Mouse (Mus musculus): ENCODE measurements around the gene Calhm1. TPM values are rescaled to one million over a fixed set of nuclear protein-coding genes. Genes with fewer than 3 reads are reported as not detected.
"Not testable (repeated sequence)": the region's sequence is repeated elsewhere in the genome, so short reads cannot be mapped to it uniquely, and the experiment has no call there.

Gene Calhm1
- total RNA-seq, 2 experiments from 2014 or later: not detected

DNA sequence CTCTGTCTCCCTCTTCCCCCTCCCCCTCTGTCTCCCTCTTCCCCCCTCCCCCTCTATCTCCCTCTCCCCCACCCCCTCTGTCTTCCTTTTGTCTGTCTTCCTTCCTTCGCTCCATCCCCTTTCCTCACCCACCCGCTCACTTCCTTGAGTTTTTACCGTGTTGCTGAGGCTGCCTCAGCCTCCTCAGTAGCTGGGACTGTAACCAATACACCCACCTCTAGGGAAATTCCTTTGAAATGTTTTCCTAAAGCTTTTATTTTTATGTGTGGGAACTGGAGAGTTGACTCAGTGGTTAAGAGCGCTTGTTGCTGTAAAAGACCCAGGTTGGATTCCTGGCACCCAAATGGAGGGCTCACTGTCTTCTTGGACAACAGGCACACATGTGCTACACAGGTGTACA lies 17.6 kb upstream of the Calhm1 start:
- DNase-seq: no peak
- intact Hi-C loops (cut with DNase I): no loop called here

DNA sequence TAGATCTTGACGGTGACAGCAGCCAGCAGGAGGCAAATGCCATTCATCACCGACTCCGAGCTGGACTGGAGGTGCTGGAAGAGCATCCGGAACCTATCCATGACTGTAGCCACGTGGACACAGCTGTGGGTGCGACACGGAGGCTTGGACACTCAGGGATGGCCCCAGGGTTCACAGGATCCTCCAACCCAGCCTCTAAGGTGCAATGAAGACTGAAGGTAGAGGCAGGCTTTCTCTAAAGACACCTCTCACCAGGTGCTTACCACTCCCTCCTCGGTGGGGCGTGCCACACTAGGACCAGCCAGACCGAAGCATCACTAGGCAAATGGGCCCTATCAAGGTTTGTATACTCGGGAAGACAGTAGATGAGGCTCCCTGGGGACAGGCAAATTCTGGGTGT lies 13.6 kb upstream of the Calhm1 start, which contains the start of gene Calhm3:
Gene Calhm3 (minus strand): TSS at position 101 of the 400 bp plus-strand sequence.
- DNase-seq: no peak
- intact Hi-C loops (cut with DNase I): no loop called here

DNA sequence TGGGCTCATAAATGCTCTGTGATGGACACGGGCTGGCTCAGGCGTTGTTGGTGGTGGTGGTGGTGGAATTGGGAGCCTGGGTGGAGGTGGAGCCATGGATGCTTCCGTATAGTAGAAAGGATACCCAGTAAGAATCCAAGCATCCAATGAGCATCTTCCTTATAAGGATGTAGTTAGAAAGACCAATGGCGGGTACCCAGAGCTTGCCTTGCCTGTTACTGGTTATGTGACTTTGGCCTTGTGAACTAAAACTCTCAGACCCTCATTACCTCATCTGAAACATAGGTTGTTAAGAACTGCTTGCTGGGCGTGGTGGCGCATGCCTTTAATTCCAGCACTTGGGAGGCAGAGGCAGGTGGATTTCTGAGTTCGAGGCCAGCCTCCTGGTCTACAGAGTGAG lies 9.7 kb upstream of the Calhm1 start:
- no peak for DNase-seq
- intact Hi-C loops (cut with DNase I): no loop called here

DNA sequence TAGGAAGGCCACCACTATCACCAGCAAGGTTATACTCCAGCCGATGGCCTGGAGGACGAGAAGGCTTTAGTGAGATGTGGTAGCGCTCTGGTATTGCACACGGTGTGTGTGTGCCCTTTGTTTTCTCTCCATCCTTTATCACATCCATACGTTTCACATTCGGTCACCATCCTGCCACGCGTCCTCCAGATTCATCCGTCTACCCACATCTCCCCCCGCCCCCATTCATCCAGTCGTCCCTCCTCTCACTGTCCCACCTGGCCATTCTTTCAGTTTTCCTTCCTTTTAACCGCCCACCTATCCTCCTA lies 8.0 kb upstream of the Calhm1 start:
- intact Hi-C loops (cut with DNase I): no loop called here
- no peak for DNase-seq

DNA sequence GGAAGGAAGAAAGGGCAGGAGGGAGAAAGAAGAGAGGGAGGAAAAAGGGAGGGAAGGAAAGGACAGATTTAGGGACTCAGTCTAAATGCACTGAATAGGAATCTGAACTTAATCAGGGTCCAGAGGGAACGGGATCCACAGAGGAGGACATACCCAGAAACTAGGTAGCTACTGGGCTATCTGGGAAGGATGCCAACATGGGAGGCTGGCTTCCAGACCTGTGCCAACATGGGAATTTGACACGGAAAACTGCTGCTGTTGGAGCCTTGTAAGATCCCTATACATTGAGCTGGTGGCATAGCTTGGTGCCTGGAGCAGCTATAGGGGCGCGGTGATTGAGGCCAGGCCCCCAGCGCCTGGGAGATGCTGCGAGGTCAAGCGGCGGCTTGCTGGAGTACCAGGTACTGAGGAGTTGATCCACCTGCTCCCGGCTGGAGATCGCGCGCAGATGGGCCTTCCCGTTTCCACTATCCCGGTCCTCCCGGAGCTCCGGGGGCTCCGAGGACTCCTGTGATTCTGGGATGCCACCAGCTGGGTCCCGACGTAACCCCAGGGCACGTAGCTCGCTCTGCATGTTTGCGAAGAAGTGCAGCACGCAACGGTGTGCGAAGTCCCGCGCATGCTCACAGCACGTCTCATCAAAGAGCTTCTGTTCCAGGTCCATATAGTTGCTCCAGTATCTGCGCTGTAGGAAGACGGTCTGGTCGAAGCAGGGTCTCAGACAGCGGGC lies 7.4 kb upstream of the Calhm1 start:
- intact Hi-C loops (cut with DNase I): no loop called here
- no peak for DNase-seq

DNA sequence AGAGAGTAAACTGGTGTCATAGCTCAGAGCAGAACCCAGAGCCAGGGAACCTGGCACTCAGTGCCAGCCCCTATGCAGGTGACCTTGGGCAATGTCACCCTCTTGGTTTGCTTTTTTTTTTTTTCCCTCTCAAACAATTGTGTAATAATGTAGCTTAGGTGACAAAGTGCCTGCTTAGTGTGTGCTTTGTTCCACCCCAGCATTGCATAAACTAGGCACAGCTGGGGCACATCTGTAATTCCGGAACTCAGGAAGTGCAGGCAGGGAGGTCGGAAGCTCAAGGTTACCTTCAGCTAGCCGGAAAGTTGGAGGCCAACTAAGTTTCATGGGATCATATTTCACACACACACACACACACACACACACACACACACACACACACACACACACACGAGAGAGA lies 5.8 kb upstream of the Calhm1 start:
- intact Hi-C loops (cut with DNase I): no loop called here

DNA sequence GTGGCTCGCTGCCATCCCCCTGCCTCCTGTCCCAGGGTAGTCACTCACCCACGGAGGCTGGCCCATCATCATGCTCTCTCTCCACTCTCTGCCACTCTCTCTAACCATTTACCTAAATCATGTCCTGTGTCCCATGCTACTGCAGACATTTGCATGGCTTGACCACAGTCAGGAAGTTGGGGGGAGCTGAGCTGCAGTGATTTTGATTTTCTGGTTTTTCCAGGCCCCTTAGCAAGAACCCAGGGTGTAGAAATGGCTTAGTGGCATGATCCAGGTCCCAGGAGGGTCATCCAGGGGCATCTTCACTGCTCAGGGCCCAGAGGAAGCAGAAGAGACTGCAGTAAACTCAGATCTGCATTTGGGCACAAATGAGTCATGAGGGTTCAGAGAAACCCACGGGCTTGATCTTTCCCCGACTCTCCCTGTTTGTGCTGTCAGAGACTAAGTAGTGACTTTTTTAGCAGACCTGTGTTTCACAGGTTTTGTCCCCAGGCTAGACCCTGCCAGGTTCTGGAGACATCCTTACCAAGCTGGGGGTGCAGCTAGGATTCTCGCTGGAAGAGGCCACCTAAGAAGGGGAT lies 4.3 kb upstream of the Calhm1 start:
- intact Hi-C loops (cut with DNase I): no loop called here
- no peak for DNase-seq

More for the DNA sequence above, 5.8 kb upstream of the Calhm1 start:
- DNase-seq: no peak

DNA sequence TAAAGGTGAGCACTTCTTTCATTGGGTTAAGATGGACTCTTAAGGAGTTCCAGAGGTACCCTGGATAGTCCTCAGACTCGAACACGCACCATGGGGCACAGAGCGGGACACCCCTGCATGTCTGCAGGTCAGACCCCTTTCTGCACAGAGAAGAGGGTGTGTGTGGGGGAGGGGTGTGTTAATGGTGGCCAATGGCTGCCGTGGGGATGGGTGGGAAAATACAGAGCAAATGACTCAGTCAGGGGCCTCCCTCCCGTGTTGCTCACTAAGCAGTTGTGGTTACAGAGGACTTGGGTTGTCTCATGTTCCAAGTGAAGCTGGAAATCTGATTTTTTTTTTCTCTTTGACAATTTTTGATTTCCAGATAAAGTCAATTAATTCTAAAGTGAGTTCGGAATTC lies 1.6 kb downstream of the Calhm1 start:
- intact Hi-C loops (cut with DNase I): no loop called here
- no peak for DNase-seq

DNA sequence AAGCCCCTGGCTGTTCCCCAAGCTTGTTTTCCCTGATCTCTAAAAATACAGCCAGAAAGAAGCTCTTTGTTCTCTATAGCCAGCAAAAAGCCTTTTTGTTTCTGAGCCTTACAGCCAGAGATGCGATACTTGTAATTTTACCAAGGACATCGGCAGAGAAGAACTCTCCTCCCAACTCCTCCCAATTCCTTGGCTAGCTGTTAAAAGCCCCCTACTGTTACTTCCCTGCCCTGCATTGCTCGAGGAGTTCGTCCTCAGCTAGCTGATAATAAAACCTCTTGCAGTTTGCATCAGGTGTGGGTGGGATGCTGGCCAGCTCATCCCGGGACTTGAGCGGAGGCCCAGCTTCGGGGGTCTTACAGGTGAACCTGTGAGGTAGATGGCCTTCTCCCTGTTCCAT lies 4.4 kb downstream of the Calhm1 start:
- intact Hi-C loops (cut with DNase I); DNase-seq: not testable (repeated sequence)

DNA sequence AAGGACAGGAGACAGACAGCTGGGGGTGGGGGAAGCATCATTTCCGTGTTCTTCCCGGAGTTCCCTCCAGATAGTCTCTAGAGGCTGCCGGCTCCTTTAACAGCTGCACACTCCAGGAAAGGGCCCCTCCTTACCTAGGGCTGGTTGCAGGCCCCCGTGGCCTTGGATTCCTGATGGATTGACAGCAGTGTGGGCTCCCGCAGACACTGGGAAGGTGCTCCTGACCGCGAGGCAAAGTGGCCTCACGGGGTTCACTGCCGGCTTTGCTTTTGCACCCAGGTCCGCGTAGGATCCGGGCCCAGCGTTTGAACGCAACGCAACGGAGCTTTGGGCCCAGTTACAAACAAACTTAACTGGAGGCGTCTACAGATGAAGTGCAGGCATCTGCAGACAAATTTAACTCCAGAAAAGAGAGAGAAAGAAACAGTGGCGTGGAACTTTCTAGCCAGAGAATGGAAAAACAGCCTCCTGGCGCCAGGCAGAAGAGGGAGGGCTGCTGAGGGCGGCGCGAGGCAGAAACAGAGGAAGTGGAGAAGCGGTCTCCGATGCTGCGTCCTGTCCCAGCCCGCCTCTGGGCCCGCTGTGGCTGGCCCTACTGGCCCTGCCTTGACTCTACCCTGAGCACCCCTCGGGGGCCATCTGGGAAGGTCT lies 6.2 kb downstream of the Calhm1 start, which contains the start of gene Calhm2:
Gene Calhm2 (minus strand): TSS at position 524 of the 651 bp plus-strand sequence.
- intact Hi-C loops (cut with DNase I): no loop called here
- DNase-seq: peak; percentile 70 to 78

DNA sequence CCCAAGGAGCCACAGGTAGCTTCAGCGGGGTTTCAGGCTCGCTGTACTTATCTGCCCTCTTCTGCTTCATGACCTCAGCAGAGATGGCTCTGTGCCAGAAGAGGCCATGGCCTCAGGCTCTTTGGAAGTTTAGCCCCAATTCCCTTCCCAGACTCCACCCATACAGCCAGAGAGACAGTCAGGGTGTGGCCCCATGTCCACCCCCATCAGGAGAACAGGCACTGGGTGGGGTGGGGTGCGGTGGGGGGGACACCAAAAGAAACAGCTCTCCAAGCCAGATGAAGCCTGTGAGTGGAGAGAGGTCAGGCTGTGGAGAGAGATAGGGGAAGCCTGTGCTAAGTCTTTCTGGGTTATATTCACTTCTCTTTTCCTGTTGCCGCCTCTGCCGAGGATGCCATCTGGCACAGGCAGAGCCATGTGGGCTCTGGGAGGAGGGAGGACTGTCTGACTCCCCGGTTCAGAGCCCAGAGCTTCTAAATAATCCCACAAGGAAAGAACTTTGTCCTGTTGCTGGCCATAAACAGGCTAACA lies 6.9 kb downstream of the Calhm1 start:
- DNase-seq: peak; percentile 56 to 72
- intact Hi-C loops (cut with DNase I): no loop called here

DNA sequence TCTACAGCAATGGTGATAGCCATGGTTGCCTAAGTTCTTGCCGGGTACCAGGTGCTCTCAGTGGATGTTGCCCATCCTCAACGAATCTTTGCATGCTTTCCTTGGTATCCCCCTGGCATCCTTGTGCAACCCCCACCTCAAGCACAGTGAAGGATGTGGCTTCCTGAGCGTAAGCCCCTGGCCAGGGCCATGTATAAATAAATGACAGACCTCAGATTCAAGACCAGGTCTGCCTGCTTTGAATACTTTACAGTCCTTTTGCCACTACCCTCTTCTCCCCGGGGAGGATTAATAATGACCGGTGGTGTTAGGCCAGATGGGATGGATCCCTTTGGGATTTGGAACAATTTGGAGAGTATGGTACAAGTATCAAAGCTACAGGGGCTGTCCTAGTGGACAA lies 7.9 kb downstream of the Calhm1 start:
- intact Hi-C loops (cut with DNase I): no loop called here
- DNase-seq: no peak

DNA sequence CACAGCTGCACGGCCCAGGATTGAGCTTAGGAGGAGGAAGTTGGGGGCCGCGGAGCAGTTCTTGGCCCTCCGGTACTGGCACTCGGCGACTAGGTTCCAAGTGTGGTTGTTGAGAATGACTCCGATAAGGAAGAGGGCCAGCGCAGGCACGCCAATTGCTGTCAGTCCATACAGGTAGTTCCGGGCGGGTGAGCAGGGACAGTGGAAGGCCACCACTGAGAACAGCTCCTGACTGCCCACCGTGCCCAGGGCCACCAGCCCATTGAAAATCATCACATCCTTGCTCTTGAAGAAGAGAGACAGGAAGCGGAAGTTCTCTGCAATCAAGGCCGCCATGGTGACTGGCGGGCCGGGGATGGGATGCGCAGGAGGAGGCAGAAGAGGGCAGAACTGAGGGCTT lies 8.5 kb downstream of the Calhm1 start:
- intact Hi-C loops (cut with DNase I): no loop called here
- no peak for DNase-seq

DNA sequence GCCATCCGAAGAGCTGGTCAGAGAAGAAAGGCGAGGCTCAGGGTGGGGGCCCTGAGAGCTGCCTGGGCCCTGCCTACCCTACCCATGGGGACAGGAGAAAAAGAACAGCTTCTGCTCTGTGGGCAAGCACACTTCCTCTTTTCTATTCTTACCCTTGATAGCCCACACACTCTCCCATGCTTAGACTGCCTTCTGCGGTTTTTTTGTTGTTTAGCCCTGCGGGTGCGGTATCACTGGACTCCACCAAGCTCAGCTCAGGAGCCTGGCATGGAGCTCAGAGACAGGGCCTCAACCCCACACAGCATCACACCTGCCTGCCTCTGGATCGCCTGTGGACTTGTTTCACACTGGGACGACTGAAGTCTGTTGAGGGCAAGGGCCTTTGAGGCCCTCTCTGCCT lies 10.9 kb downstream of the Calhm1 start:
- DNase-seq: no peak
- intact Hi-C loops (cut with DNase I): no loop called here

DNA sequence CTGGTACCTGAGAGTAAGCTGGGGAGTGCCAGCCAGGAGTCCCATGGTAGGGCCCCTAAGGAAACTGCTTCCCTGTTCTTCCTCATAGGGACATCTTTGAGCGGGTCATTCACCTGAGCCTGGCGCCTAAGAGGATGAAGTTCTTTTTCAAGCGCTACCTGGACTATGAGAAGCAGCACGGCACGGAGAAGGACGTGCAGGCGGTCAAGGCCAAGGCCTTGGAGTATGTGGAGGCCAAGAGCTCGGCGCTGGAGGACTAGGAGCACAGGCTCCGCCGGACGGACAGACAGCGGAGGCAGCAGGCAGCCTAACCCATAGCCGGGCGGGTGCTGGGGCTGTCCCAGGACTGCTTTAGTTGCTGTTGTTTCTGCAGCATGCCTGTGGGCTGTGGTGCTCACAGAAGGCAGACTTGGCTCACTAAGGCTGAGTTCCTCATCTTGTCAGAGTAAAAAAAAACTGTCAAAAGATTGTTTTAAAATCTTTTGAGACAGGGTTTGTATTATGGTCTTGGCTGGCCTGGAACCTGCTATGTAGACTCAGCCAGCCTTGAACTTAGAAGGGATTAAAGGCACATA lies 13.4 kb downstream of the Calhm1 start:
- DNase-seq: no peak
- intact Hi-C loops (cut with DNase I): no loop called here

DNA sequence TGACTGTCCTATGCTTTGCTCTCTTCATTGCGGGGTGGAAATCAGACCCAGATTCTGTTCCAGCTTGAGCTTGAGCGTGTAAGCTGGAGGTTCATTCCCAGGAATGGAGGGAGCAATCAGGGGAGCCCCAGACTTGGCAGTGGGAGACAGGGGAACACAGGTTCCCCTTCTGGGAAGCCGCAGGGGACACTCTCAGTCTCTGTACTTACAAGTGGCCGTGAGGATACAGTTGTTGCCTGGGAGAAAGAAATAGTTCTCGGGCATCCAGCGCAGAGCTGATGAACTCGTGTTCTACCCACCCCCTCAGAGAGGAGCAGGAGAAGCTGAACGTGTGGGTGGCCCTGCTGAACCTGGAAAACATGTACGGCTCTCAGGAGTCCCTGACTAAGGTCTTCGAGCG lies 15.2 kb downstream of the Calhm1 start:
- intact Hi-C loops (cut with DNase I): no loop called here
- DNase-seq: no peak

DNA sequence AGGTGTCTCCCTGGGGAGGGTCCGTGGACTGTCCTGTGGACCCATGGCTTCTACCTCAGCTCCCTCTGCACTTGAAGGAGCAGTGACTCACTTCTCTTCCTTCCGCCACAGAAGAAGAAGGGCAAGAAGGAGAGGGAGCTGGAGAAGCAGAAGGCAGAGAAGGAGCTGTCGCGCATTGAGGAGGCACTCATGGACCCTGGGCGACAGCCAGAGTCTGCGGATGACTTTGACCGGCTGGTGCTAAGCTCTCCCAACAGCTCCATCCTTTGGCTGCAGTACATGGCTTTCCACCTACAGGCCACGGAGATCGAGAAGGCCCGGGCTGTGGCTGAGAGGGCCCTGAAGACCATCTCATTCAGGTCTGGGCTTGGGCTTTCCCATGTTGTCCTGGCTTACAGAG lies 15.9 kb downstream of the Calhm1 start:
- no peak for DNase-seq
- intact Hi-C loops (cut with DNase I): no loop called here

DNA sequence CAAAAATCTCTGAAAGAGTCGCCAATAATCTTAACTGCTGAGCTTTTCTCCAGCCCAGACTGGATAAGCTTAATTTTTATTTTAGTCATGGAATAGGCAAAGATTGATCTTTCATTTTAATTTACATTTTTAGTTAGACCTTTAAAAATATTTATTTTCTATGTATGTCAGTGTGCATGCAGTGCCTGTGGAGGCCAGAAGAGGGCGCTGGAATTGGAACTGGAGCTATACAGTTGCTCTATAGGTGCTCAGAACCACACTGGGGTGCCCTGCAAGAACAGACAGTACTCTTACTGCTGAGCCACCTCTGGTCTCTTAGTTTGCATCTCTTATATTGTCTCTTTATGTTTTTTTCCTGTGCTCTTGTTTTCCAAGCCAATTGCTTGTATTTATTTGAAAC lies 21.3 kb downstream of the Calhm1 start:
- intact Hi-C loops (cut with DNase I): no loop called here
- peak in 1 of 2 experiments; percentile 48 for DNase-seq

DNA sequence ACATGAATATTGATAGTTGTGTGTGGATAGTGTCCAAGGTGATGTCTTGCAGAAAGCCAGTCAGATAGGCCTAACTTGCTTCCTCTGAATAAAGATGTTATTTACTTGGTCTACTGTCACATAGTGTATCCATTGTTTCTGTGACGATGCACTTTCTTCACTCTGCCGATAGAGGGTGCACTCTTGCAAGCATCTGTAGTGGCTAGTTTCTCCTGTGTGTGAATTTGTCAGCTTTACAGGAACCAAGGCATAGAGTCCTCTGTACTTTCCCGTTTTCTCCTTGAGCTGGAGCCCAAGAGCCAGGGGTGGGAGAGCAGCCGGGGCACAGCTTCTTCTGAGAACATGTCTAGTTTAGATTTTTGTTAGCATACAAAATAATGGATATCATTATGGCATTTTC lies 23.0 kb downstream of the Calhm1 start:
- peak; percentile 31 to 54 for DNase-seq
- intact Hi-C loops (cut with DNase I): loop anchor here (1.0 kb wide), 1 partner anchor 47 kb away; no protein-coding TSS in a partner anchor

DNA sequence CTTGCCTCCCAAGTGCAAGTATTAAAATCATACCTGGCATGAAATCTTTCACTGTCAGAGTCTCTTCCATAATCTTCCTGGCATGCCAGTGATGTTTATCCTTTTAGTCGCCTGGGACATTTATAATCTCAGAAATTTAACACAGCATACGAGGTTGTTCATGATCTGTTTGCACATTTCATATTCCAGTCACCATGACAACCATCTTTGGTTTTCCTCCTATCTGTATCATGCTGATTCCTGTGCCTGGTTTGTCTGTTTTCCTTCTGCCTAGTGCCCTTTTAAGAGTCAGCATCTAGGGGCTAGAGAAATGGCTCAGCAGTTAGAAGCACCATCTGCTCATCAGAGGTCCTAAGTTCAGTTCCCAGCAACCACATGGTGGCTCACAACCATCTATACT lies 25.4 kb downstream of the Calhm1 start:
- DNase-seq: no peak

DNA sequence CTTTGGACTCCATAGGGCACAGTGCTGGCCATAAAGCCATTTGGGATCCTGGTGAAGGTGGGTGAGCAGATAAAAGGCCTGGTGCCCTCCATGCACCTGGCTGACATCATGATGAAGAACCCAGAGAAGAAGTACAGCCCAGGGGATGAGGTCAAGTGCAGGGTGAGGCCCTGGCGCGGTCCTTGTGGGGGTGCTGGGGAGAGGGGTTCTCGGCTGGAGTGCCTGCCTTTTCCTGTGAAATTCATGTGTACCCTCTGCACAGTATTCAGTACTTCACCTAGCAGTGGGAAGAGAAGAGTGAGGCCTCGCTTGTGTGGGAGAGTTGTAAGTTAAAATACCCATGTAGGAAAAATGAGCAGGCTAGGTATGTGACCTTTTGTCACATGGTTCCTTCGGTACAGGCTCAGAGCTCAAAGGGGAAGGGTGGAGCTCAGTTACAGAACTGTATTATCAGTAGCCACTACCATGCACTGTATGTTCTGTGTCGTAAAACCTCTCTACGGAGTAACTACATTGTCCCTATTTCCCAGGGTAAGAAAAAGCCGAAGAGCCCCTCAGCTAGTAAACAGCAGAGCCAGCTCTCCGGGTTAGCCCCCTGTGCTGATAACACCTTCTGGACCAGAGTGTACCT lies 39.3 kb downstream of the Calhm1 start:
- no peak for DNase-seq
- intact Hi-C loops (cut with DNase I): no loop called here

More for the DNA sequence above, 25.4 kb downstream of the Calhm1 start:
- intact Hi-C loops (cut with DNase I): no loop called here
